ENCODE assay signal across 9 mouse cellular contexts in genomic region chr11:21658985-21659384, GRCm38 (mm10).
A peak's percentile ranks its signal among the peaks of the same experiment; 100 is the strongest.
DNase-seq lines count a peak whose midpoint lies in the region; ATAC-seq and TF ChIP-seq lines count a peak whose summit lies in the region.
"Had no signal": no experiment of that assay in that cellular context is flagged by ENCODE, and none has a peak within 500 bp of the region (broad histone marks: within the 10 kb centered on the region; RNA-seq: fewer than 3 reads in every experiment).

No protein-coding gene starts in this region.

- ATAC-seq in midbrain, embryonic 15.5 days (replicated peaks): 0 out of 2 replicates have a peak, but pooled peaks have one; percentile 63
- ATAC-seq in midbrain, embryonic 13.5 days: no peak

- no peak overlapping the region for H3K4me3 ChIP-seq in gastrocnemius, adult 2 months
- no peak overlapping the region for H3K4me3 ChIP-seq in midbrain, embryonic 15.5 days
- H3K4me3 ChIP-seq in midbrain, embryonic 13.5 days (replicated peaks): no peak overlapping the region
- H3K4me3 ChIP-seq: midbrain, embryonic 12.5 days had no signal

- no peak overlapping the region for H3K27ac ChIP-seq in gastrocnemius, adult 2 months
- no peak overlapping the region for H3K27ac ChIP-seq in midbrain, embryonic 15.5 days
- no peak overlapping the region for H3K27ac ChIP-seq in midbrain, embryonic 13.5 days
- H3K27ac ChIP-seq: midbrain, embryonic 12.5 days had no signal

- H3K9ac ChIP-seq in midbrain, embryonic 15.5 days: no peak overlapping the region
- no peak overlapping the region for H3K9ac ChIP-seq in midbrain, embryonic 13.5 days (replicated peaks)
- H3K9ac ChIP-seq: midbrain, embryonic 12.5 days had no signal

- WGBS in midbrain, embryonic 15.5 days: 61% methylated on average over 3 of the region's 3 CpGs
- 66% methylated on average over 3 of the region's 3 CpGs for WGBS in midbrain, embryonic 13.5 days

- H3K36me3 ChIP-seq in midbrain, embryonic 15.5 days (replicated peaks): no peaks in the 10 kb centered on the region
- no peaks in the 10 kb centered on the region for H3K36me3 ChIP-seq in midbrain, embryonic 13.5 days
- H3K36me3 ChIP-seq: midbrain, embryonic 12.5 days had no signal

- DNase-seq in gastrocnemius, adult 2 months: no peak
- no peak for DNase-seq in gastrocnemius, postnatal 25 days
- DNase-seq in c-Kit-positive CD71-positive TER-119-positive erythroid progenitor cells, embryonic 14.5 days (ENCODE audit: low spot score): peak; percentile 6
- peak; percentile 6 for DNase-seq in lung, postnatal 25 days (ENCODE audit: low spot score)
- no peak for DNase-seq in spleen, postnatal 4 days (ENCODE audit: low spot score in 2 of 2)
- DNase-seq in spleen, postnatal 14 days (ENCODE audit: low spot score in 2 of 2): no peak

- peak; percentile 55 for TF ChIP-seq CTCF in gastrocnemius, adult 2 months (IDR thresholded peaks at IDR 0.05)

- no peaks in the 10 kb centered on the region for H3K27me3 ChIP-seq in midbrain, embryonic 15.5 days (replicated peaks)
- H3K27me3 ChIP-seq in midbrain, embryonic 13.5 days: no peaks in the 10 kb centered on the region
- H3K27me3 ChIP-seq: midbrain, embryonic 12.5 days had no signal

- no peak overlapping the region for H3K4me2 ChIP-seq in midbrain, embryonic 15.5 days
- no peak overlapping the region for H3K4me2 ChIP-seq in midbrain, embryonic 13.5 days (replicated peaks)
- H3K4me2 ChIP-seq: midbrain, embryonic 12.5 days had no signal

- H3K9me3 ChIP-seq in midbrain, embryonic 15.5 days: no peaks in the 10 kb centered on the region
- H3K9me3 ChIP-seq in midbrain, embryonic 13.5 days: no peaks in the 10 kb centered on the region
- H3K9me3 ChIP-seq: midbrain, embryonic 12.5 days had no signal

- no peaks in the 10 kb centered on the region for H3K4me1 ChIP-seq in midbrain, embryonic 15.5 days
- no peaks in the 10 kb centered on the region for H3K4me1 ChIP-seq in midbrain, embryonic 13.5 days (replicated peaks)
- H3K4me1 ChIP-seq: midbrain, embryonic 12.5 days had no signal

- intact Hi-C loops in gastrocnemius, adult 2 months (cut with DNase I): no loop called here

Comparison
In these comparisons a context has a peak if more than half of its experiments do, and no peak if none do; other contexts are left out.
1. DNase-seq: peak in c-Kit-positive CD71-positive TER-119-positive erythroid progenitor cells, embryonic 14.5 days (single experiment) and lung, postnatal 25 days (single experiment); none in gastrocnemius, adult 2 months (single experiment), gastrocnemius, postnatal 25 days (single experiment), spleen, postnatal 4 days (0 of 2) and spleen, postnatal 14 days (0 of 2).